Mouse (Mus musculus) brain, adult 2 months (tissue): ENCODE results near the gene Tom1l2.

Experiments
- DNase-seq: peaks from one replicate; pipeline ENCODE4 v3.0.0; 2011; ENCODE audit warnings: low read depth, low spot score

Tom1l2 gene

DNA sequence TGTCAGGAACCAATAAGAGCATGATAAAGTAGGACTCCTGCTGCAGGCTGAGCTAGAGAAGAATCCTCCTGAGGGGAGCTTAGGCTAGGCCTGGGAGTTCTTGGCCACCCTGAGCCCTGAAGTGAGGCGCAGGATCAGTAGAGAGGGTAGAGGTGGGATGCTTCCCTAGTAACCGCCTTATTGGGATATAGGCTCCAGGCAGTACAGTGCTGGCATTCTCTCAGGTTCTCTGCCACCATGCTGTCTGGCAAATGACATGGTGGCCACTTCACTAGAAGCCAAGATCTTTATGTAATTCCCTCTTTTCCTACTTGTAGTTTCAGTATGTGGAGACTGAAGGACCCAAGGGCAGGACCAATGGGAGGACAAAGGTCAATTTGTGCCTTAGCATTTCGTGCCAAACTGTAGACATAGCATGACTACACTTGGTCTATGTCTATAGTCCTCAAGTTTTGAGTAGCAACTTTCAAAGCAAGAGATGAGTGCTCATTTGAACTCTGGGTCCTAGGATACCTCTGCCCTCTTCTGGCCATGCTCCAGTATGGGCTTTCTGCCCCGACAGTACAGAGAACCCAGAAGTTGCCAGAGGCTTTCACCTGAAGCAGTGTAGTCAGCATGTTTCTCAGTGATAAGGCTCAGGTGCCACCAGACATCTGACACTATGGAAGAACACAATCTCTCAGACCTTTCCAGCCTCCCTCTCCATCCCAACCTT, 87.3 kb downstream of the Tom1l2 start:
- DNase-seq, result no peak

DNA sequence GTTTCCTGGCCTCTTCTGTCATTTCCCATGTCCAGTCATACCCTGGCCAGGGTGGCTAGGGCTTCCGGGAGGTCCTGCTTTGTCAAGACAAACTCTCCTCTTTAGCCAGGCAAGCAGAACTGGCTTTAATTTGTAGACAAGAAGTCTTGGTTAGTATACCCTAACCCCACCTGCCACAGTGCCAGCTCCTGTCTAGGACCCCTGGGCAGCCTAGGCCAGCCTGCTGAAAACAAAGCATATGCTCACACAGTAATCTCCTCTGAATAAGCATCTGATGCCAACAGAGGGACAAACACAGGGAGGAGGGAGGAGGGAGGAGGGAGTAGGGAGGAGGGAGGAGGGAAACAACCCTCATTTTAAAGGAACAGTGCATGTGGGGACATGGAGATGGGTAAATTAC, 88.1 kb downstream of the Tom1l2 start:
- peak; percentile 94 for DNase-seq

DNA sequence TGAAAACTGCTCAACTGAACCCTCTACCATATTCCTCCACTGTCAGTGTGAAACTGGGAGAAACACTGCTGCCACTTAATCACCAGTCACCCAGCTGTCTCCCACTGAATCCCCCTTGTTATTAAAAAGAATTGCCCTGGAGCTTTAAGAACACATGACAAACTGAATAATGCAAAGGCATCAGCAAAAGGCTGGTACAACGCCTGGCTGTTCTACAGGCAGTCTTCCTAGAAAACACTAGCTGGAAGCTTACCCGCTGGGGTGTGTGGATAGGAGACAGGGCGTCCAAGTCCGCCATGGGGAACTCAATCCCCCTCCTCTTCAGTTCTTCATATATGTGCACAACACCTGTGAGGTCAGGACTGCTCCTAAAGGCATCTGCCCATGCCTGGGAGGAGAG, 90.3 kb downstream of the Tom1l2 start:
- DNase-seq, result no peak

DNA sequence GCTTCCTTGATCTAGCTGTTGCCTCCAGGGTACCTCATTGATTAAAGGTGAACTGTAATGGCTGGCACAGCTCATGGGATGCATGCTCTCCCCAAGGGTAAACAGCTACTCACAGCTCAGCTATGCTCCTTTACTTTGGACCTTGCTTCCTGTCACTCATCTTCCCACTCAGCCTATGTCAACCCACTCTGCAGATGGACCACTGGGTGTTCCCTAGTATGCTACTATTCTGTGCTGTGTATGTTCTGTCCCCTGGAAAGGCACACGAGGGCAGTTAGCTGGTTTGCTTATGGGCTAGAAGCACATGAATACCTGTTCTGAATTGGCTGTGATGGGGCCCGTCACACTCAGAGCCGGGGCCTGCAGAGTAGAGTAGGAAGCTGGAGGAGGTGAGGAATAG, 92.0 kb downstream of the Tom1l2 start:
- DNase-seq, result peak; percentile 47

DNA sequence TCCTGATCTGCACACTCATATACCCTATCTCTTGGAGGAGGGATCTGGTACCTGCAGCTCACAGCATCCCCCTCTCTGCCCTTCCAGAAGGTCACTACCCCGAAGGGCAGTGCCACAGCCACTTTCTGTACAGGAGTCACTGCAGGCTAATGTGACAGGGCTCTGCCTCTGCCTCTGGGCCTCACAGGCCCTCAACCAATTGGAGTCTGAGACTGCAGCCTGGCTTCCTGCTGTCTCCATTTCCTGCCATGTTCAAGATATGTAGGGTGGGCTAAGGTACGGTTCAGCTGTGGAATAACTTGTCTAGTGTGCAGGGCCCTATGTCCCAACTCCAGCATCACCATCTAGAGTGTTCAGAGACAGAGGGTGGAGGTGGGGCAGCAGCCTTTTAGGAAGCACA, 95.0 kb downstream of the Tom1l2 start:
- DNase-seq, result no peak

DNA sequence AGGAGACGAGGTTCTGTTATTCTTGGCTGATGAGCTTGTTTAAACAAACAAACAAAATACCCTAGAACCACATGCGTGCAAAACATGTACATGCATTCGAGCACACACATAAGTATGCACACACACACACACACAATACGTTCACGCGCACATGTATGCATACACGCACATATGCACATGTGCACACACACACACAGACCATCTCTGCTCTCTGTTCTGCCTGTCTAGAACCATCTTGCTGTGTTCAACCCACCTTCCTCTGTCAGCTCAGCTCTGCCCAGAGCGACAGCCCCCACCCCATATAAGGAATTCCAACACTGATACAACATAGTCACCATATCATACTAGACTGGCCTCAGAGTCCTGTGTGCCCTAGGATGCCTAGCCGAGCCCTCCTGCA, 96.0 kb downstream of the Tom1l2 start:
- no peak for DNase-seq

DNA sequence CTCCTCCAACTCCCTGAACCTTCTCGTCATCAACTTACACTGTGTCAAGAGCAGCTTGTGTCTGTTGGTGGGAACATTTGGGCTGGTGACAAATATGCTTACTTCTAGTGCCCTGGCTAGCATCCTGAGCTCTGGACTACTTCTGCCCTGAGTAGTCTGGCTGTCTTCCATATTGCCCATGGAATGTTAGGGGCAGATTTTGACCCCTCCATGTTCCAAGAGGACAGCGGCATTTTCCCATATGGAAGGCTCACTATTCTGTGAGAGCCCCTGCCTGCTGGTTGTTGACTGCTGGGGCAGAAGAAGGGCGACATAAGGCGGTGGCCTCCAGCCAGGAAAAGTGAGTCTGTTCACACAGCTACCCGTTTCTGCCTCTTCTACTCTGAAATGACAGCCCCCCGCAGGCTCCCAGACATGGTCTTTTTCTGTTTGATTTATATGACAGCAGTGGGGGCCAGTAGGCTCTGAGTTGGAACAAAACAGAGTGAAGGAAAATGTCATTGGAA, 96.5 kb downstream of the Tom1l2 start:
- peak; percentile 96 for DNase-seq

DNA sequence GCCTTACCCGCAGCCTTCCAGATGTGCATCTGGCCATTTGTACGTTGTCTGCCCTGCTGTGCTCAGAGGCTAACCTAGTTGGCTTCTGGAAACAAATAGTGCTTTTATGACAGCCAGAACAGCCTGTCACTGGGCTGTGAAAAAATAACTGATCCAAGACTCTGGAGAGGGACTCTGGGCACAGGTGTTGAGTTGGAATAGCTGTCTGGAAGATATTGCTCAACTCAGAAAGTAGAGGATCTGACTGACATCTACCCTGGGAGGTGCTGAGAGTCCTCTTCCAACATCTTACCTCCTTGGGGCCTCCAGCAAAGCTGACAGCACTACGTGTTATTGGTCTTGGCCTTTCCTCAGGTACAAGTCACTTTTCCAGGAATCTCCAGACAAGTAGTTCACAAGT, 97.1 kb downstream of the Tom1l2 start:
- no peak for DNase-seq

DNA sequence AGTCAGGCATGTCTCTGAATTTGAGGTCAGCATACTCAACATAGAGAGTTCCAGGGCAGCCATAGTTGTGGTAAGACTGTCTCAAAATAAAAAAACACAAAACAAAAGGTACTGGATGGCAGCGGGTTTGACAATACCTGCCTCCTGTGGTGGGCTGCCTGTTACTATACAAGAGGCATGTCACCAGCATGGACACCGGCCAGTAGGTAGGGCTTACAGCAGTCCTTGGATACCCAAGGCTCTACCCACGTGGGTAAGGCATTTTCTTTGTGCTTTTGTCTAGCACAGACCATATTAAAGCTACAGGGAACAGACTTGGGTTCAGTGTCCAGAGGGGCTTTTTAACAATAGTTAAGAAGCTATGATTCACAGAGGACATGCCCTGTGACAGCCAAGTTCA, 97.5 kb downstream of the Tom1l2 start:
- no peak for DNase-seq

DNA sequence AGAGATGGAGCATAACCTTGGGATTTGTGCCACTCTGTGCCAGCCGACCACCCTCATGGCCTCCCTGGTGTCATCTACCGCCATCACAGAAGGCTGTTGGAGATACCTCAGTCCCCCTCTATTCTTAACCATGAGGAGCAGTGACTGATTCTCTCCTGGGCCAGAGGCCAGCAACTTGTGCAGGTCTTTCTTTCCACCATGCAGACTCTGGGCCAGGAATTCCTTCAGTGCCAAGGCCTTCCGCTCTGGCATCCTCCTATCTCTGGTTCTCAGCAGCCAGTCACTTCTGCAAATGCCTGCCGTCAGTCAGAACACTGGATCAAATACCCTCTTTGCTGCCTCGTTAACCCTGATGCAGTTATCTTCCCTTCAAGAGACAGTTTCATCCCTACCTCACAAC, 98.4 kb downstream of the Tom1l2 start:
- DNase-seq, result peak; percentile 60

DNA sequence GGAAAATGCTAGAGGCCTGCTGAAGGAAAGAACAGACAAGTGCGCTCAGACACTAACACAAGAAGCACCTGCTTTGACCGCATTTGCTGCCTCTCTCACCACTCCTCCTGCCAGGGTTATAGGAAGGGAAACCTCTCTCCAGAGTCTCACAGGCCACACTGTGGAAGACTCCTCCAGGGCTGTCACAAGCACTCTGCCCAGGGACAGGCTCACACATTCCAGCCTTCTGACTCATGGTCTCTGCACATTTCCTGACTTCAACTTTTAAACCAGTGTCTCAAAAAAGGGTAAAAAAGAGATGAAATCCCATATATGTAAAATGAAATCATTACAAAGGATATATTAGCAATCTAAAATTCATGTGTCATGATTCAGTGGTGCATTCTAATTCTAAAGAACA, 99.2 kb downstream of the Tom1l2 start:
- DNase-seq, result no peak

DNA sequence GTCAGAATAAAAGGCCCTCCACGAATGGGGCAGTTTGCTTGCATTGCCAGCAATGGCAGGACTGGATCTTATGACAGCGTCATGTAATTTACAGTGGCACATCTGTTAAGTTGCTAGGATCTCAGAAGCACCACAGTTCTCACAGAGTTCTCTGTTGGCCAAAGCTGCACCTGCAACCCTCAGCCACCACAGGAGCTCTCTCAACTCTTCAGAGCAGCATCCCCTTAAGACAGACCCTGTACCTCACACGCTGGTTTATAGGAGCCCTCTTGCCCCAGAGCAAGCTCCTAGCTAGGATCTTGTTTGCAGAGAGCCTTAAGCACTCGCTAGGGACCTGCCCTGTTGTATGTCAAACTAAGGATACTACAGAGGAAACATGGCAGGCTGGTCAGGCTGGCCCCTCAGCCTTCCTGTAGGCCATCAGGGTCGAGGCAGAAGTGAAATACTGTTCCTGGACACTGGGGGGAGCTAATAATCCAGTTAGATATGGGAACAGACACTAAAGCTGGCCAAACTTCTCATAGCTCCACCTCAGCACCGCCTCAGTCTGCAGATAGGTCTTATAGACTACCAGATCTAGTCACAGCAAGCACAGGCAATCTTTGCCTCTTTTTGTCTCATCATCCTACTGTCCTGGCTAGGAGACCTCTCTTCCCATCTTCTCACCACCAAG, 101.6 kb downstream of the Tom1l2 start:
- peak; percentile 76 for DNase-seq

DNA sequence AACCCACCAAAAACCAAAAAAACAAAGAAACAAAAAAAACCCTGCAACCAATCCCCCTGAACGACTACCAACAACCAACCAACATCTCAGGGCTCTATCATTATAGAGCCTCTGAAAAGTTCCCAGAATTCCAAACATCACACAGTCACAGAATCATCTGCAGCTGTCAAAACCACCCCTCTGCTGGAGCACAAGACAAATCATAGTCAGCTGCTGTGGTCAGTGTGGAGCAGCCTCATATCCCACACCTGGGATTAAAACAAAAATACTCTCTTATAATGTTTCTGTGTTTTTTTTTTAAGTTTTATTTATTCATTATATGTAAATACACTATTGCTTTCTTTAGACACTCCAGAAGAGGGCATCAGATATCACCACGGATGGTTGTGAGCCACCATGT, 102.8 kb downstream of the Tom1l2 start:
- DNase-seq, result no peak

DNA sequence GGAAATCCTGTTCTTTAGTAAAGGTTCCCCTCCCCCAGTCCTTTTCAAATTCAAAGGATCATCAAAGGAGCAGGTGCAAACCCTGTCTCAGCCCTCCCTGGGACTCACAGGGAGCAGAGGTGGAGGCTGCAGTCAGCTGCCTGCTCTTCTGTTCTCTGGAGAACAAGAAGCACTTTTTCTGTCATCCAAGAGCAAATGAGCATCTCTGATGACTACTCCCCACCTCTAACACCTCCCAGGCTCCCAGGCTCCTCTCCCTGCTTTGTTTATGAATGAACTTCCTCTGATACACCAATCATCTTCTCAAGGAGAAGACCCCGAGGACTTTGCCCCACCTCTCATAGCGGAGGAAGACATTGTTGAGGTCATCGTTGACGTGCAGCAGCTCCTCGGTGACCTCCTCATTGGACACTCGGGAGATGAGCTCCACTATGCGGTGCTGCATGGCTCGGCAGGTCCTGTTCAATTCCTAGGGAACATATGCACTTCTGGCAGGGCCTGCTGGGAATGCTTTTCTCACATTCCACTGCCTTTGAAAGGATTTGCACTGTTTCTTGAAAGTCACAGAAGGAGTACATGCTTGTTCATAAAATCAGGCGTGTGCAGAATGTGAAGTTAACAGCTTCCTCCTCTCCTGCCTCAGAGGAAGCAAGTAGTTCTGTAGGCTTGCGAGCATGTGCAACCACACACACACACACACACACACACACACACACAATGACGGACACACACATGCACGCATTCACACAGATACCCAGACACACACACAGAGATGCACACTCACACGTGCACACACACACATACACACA, 103.9 kb downstream of the Tom1l2 start:
- DNase-seq, result peak; percentile 78

DNA sequence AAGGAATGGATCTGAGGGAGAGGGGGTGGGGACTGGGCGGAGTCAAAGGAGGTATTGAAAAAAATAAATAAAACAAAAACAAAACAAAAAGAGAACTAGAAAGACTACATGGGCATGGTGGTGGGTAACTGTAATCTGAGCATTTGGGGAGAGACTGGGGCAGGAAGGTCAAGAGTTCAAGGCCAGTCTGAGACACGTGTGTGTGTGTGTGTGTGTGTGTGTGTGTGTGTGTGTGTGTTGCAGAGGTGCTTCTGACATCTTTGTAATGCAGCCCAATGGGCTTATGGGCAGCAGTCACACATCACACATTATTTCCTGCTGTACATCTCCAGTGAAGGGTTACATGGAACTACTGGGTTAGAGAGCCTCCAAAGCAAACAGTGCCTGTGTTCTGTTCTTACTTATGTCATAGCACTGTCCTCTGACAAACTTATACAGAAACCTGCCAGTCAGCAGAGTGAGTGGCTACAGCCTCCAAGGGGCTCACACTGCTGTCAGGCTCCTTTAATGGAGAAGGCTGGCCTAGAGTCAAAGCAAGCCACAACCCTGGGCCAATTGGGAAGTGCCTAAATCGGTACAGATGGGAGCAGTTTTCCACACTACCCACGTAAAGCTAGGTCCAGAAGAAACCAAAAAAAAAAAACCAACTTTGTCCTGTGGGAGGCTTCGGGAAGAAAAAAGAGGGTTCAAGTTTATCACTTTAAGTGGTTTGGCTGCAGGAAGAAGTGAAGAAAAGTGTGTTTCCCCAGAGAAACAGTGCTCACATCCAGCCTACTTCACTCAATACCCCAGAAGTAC, 104.8 kb downstream of the Tom1l2 start:
- DNase-seq, result peak; percentile 64

DNA sequence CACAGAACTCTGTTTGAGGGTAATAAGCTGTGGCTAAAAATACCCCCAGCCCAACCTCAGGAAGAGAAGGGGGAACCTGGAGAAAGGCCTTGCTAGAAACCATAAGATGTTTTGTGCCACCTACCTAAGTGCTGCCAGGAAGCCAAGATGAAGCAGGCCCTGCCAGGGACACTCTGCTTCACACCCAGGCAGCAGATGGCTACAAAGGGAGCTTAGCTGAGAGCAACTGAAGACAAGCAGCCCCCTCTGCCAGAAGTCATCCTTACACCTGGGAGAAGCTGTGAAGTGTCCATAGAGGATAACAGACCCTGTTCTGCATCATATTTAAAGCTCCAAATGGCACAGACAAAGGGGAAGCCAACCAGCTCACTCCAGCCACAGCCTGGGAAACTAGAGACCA, 106.6 kb downstream of the Tom1l2 start:
- DNase-seq, result peak; percentile 85

DNA sequence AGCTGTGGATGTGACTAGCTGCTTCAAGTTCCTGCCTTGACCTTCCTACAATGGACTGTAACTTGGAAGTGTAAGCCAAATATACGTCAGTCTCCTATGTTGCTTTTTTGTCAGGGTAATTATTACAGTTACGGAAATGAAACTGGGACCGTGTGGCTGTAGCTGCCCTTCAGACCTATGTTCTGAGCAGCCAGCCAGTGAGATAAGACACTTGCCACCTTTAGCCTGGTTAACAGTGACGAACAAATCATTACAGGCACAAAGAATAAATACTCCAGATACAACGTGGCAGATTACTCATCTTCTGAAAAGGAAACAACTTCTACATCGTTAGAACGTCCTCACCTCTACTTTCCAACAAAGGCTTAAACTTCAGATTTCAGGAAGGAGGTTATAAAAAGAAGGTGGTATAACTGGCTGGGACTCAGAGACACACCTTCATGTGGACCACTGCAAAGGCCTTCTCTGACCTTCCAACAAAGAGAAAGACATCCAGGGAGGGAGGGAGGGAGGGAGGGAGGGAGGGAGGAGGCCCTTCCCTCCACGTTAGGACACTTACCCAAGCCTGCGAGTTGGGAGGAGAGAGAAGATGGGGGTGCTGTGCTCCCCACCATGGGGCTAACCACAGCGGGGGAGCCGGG, 108.1 kb downstream of the Tom1l2 start:
- DNase-seq, result no peak

DNA sequence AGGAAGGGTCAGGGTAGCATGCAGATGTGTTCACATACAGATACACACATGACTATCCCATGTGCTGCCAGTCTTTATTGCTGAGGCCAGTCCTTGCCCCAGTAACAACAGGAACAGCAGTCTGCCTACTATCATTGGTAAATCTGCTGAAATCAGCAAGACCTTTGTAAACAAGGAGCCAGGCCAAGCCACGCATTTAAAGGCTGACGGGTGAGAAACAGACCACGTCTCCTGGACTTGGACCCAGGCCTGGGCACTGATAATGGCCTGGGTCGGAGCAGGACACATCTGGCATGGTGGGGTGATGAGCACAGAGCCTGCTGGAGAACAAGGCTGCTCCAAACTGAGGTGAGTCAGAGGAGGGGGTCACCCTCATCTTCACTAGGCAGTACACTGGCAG, 112.2 kb downstream of the Tom1l2 start:
- no peak for DNase-seq

DNA sequence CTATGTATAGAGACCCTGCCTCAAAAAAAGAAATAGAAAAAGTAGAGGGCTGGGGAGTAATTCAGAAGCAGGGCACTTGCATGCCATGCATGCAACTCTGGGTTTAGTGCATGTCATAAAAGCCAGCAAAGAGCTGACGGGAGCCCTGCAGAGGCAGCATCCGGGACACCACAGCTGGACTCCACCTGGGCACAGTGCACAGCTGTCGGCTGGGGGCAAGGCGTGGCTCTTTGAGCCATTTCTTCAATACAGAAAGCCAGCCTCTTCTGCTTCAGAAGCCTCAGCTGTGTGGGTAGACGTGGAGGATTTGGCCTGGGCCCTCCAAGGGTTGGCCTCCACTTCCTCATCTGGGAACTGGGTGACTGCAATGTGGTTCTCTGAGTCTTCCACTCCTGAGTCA, 117.4 kb downstream of the Tom1l2 start:
- no peak for DNase-seq

DNA sequence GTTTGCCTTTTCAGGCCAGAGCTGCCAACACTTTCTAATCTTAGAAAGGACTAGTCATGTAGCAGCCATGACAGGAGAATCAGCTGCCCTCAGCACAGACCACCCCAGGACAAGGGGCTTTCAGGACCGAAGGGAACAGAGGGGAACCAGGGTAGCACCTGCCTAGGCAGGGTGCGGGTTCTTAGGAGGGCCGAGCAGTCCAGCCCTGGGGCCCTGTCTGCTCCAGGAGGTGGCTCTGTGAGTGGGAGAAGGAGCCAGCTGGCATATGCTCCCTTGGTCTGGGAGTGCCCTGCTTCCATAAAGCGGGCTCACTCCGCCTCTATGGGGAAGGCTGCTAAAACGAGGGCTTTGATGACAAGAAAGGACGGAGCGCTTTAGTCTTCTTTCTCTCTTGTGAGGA, 119.5 kb downstream of the Tom1l2 start:
- DNase-seq, result peak; percentile 87

DNA sequence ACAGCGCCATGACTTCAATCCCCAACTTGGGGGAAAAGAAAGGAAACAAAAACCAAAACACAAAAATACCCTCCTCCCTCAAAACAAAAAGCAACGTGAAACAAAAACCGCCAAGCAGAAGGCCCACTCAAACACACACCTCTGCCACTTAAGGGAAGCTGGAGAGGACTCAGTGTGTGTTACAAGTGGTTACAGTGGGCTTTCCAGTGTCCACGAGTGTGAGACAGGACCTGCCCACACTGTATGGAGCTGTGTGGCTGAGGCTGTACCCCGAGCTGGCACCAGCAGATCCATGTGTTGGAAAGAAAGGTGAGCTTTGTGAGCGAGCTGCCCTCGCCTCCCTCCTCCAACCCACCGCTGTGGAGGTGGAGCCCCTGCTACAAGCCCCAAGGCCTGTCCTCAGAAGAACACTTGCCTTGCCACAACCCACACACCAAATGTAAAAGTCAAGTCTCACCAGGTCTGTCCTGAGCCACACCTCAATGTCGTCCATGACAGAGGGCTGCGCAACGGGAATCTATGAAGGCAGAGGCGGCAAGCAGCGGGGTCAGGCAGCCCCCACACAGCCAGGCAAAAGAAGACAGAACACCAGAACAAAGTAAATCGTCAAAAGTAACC, 120.2 kb downstream of the Tom1l2 start:
- no peak for DNase-seq
